Mouse (Mus musculus): ENCODE data around the gene Zfp800.

Gene Zfp800

DNA sequence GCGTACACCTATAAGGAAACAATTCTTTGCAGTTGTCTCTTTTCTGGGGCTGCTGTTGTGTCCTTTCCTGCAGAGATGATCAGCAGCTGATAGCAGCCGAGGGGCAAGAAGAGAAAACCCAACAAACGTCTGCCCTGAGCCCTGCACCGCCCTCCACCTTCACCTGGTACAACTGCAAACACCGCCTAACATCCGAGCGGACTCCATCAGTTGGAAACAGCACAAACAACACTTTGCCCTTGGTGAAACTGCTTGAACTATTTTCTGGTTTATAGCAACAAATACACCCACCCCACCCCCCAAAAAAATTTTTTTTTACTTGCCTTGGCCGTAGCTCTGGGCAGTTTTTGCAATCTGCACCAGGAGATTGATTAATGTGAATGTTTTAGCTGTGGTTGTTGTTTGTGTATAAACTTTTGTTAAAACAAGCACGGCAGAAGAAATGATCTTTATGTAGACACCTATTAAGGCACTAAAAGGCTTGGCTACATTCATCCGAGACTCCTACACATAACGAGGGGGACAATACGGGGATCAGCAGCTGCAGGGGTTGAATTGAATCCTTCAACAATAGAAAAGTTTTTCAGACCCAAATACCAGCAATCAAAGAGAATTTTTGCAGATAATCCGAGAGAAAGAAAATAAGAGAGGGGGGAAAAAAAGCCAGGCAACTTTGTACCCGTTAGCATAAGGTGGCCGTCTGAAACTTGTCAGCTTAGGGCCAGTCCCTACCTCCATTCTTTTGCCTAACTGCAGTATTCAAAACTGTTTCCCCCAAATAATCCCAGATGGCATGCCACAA lies 1.6 kb downstream of the Zfp800 start:
- no peak for DNase-seq (ENCODE audit: low spot score)

DNA sequence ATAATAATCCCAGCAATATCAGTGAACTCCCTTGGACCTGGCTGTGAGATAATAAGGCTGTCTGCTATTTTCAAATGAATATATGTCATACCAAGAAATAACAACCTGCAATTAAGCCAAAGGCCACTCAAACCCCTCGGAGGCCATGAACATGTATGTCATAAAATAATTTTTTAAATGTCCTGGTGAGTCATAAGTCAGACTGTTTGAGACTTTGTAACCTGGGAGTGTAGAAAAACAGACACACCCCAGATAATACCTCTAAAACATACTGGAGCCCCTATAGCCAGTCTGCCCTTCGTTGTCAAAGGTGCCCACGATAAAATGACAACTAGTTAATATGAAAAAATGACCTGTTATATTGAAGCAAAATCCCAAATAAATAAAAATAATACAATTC lies 8.8 kb downstream of the Zfp800 start:
- no peak for DNase-seq (ENCODE audit: low spot score)

DNA sequence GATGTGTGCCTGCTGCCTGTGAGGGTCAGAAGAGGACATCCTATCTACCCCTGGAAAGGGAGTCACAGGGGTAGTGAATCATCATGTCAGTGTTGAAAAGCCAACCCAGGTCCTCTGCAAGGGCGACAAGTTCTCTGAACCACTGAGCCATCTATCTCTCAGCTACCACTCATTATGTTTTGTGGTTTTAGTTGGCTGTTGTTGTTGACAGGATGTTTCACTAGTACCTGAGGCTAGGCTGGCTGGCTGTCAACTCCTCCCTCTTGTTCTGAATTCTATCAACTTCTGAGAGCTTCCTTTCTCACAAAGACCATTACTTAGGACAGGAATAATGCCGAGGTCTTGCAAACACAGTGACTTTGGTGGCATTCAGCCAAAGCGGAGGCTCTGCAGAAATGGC lies 12.6 kb downstream of the Zfp800 start:
- no peak for DNase-seq (ENCODE audit: low spot score)

DNA sequence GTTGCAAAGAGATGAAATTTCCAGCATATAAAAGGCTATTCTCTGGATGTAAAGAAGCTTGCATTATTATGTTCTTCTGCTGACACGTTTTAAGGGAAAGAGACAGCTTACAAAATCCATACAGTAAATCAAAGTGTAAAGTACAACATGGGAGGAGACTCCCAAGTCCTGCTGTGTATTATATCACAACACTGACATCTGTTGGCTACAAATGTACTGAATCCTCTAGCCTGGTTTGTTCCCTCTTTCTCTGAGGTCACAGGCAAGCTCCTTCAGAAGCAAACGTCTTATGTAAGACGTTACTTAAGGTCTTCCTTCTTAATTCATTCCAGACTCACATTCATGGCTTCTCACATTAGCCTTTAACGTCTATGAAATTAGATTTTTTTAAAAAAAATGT lies 15.8 kb downstream of the Zfp800 start:
- DNase-seq (ENCODE audit: low spot score), result no peak

DNA sequence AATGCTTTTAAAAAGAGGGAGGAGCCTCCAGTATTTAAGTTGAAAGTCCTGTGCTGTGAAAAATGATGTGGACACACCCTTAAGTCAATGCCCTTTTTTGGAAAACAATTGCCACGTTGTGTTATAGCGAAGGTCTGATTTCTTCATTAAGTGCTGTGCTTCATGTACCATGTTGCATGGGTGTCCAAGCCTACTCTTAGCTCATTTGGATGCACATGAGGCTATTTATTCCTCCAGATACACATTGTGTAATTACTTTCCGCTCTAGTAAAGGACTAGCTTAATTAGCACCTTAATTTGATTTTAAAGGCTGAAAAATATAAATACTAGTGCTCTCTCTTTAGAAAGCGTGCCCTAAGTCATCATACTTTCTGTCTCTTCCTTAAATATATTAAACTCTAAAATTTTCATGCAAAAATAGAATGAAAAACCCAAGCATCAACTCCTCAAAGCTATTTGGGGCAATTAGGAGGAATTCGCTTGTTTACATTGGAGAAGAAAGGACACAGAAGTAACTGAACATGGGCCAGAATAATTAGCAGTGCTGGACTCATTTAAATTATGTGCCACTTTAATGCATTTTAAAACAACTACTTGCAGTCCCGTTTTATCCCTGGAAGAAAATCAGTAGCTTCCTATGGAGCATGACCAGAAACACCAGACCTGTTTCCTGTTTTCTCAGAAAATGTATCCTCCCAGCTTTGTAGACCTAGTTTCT lies 27.7 kb downstream of the Zfp800 start:
- no peak for DNase-seq (ENCODE audit: low spot score)

DNA sequence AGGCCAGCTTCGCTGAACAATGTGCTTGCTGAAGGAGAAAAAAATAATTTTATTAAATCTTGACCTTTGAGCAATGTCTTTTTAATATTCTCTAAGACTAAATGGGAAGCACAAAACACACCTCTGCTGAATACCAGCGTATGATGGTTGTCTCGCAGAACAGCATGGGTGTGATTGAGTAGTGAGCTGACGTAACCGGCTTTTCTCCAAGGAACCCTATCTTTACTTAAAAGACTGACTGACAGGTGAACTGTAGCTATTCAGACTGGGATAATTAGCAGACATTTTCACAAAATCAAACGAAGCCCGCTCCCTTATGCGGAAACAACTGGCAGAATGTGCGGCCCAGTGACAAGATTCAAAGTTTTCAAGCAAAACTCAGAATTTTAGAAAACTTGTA lies 30.2 kb downstream of the Zfp800 start:
- no peak for DNase-seq (ENCODE audit: low spot score)

DNA sequence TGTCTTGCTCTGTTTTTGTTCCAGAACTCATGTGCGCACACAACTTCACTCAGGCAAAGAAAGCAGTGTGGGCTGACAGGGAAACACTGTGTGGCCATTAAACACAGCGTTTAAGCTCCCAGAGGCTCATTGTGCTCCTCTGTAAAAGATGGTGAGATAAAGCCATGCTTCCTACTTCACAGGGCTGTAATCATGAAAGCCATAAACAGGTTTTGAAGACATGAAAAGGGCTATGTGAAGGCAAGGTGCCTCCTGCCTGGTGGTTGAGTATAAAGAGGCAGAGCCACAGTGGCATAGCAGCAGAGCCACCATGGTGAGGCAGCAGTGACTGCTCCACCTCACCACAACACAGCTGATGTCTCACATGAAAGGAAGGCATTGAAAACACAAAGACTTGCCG lies 46.7 kb downstream of the Zfp800 start:
- no peak for DNase-seq (ENCODE audit: low spot score)

DNA sequence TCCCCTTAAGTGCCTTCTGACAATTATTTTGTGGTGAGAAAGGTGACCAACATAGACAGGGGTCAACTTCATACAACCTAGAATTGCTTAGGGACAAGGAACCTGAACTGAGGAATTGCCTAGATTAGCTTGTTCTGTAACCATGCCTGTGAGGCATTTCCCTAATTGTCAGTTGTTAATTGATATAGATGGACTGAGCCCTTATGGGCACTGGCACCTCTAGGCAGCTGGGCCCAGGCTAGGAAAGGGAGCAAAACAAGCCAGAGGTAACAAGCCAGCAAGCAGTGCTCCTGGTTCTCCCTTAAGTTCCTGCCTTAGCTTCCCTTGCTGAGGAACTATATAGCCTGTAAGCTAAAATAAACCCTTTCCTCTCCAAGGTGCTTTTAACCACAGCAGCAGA lies 52.1 kb downstream of the Zfp800 start:
- DNase-seq (ENCODE audit: low spot score), result no peak

DNA sequence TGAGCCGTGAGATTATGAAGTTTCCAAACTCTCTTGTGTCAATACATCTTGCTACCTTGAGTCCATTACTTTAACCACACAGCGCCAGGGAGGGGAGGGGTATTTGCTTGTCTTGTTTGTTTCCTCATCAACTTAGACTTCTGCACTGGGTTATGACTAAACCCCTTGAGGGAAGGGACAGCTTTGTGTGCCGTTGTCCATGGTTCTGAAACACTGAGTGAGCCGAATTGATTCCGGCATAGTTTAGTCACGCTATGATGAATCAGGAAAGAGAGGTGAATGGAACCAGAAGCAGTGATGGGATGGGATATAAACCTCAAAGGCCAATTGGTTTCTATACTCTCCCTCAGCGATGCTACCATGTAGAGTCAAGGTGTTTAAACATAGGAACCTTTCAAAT lies 52.6 kb downstream of the Zfp800 start:
- DNase-seq (ENCODE audit: low spot score), result no peak

DNA sequence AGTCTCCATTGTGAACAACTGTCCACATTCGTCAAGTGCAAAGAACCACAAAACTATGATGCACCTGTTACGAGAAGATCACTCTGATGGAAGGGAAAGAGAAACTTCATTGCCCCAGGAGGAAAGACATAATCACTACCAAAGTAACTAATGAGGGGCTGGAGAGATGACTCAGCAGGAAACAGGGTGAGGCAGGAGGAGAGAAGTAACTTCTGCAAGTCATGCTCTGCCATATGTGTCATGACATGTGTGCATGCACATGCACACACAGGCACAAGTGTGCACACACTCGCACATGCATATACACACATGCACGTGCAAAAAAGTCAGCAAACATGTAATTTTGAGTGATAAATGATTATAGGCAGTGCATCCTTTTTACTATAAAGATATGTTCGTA lies 54.9 kb downstream of the Zfp800 start:
- DNase-seq (ENCODE audit: low spot score), result no peak

DNA sequence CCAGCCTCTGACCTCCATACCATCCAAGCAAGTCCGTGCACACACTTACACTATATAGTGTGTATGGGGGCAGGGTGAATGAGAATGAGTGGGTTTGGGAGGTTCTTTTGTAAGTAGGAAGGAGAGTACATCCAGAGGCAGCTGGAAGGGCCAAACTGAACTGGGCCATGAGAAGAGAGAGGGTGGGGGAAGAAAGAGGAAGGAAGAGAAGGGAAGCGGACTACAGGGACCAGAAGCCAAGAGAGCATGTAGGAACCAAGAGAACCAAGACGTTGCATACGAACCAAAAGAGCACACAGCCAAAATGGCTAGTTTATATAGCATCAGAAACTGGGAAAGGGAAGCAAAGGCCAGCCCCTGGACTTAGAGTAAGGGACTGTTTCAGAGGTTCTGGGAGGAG lies 56.6 kb downstream of the Zfp800 start:
- no peak for DNase-seq (ENCODE audit: low spot score)

DNA sequence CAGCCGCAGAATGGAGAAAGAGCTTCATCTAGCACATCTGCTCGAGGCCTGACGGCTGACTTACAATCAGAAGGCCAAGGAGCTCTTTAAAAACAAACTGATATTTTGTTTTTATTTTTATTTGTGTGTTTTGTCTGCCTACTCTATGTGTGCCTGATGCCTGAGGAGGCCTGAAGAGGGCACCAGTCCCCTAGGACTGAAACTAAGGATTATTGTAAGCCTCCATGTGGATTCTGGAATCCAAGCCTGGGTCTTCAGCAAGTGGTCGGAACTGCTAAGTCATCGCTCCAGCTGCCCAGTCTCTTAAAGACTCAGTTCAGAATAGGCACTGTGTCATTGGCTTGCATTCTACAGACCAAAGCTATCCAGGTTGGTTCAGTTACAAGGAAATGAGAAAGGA lies 58.4 kb downstream of the Zfp800 start:
- no peak for DNase-seq (ENCODE audit: low spot score)

DNA sequence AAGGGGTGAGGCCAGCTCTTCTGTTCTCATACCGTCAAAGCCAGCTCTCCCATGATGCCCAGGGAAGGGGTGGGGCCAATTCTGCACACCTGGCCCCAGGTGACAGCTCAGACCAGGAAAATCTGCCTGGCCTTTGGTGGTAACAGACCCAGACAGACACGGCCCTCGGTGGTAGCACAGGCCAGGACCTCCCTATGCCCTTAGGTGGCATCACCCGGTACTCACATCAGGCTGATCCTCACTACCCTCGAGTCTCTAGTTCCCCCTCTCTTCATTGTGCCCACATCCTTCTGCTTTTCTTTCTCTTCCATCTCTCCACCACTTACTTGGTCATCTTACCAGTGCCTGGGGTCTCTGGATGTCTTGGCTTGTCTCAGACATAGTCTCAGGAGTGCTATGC lies 64.1 kb downstream of the Zfp800 start:
- no peak for DNase-seq (ENCODE audit: low spot score)

DNA sequence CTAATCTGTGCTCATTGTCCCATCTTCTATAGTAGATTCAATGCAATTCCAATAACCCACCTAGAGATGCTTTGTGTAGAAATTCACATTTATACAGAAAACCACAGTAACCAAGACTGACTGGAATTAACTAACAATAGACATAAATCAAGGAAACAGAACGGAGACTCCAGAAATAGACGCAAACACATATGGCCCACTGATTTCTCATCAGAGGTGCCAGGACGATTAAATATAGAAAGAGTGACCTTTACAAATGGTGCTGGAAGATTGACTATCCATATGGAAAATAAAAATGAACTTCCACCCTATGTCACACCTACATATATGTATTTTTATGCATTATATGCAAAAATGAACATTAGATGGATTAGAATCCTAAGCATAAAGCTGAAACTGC lies 65.3 kb downstream of the Zfp800 start:
- no peak for DNase-seq (ENCODE audit: low spot score)

DNA sequence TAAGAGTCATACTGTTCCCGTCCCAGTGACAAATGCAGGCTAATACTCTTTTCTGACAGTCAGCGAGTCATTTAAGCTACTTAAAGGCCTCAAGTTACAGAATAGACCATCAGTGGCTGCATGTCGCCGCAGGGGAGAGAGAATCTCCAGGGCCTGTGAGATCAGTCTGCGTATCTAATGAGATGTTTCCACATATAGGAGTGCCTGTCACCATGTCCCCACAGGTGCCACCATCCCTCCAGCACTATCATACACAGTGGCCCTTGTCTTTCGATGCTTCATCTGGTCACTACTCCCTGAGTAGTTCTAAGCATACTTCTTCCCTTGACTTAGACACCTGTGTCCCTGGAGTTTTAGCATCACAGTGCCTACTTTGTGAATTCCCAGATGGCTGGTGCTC lies 68.0 kb downstream of the Zfp800 start:
- no peak for DNase-seq (ENCODE audit: low spot score)

DNA sequence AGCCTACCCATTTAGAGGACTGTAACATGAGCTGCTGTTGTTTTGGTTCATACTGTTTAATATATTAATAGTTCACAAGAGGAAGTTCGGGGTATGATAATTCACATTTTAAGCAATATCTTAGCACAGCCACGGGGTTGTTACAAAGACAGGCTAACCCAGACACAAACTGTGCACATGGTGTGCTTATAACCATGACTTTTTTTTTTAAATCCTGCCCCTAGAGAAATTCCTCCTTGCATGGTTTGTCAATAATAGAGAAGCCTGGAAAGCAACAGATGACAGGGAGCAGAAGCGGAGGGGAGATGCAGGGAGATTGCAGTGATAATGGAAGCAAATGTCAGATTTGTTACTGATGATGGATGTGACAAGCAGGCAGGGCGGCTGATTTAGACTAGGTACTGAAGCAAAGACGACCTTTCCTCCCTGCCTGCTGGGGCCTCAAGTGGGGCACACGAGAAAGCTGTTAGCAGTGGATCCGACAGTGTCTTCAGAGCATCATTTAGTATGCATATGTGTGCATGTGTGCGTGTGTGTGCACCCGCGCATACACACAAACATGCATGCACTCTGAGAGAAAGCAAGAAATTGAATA lies 68.7 kb downstream of the Zfp800 start:
- DNase-seq (ENCODE audit: low spot score), result no peak

DNA sequence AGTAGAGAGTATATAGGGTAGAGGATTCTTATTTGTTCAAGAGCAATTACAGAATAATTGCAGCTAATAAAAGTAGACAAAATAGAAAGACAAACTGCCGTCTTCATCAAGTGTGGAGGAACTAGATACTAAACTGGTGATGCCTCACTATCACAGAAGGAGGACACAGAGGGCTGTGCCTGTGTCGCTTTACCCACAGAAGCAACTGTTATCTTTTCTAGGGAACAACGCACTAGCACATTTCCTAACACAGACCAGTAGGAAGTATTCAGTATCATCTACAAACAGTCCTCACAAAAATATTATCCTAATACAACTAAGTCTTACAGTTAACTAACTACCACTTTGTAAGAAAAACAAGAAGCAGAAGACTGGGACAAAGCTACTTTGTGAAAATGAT lies 71.1 kb downstream of the Zfp800 start:
- DNase-seq (ENCODE audit: low spot score), result no peak

DNA sequence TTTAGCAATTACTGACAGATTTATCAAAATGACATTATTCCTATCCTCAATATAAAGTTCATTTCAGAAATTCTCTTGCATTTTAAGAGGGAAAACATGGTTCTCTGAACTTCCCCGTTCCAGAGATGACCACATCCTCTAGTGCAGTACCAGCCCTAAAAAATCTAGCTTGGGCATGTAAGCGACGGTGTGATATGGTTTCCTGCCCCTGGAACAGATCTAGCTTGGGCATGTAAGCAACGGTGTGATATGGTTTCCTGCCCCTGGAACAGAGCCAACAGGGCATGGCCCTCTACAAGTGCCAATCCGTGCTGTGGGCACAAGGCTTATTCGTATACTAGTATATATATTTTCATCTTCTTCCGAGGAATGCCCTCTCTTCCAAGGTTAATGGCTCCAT lies 75.4 kb downstream of the Zfp800 start:
- DNase-seq (ENCODE audit: low spot score), result no peak

DNA sequence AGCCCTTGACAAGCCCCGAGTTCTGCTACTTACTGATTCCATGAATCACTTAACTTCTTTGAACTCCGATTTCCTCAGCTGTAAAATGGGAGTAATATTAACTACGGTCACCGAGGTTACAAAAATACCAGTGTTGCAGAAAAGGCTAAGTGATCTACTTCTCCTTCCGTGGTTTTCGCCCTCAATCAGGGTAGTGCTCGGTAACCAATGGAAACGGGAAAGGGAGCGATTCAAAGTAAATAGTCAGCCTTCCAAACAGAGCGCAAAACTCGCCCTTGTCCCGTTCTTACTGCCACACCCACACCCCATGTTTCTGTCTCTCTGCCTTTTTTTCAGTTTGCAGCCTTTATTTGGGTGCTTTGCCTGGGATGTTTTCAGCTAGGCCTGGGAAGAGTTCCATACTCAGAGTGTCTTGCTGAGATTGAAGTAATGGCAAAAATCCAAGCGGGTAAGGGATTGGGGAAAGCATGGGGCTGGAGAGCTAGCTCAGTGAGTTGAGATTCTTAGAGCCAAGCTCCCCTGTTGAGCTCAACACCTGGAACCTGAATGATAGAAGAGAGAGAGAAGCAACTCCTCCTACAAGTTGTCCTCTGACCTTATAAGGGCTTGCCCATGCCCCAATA lies 78.0 kb downstream of the Zfp800 start:
- DNase-seq (ENCODE audit: low spot score), result no peak

DNA sequence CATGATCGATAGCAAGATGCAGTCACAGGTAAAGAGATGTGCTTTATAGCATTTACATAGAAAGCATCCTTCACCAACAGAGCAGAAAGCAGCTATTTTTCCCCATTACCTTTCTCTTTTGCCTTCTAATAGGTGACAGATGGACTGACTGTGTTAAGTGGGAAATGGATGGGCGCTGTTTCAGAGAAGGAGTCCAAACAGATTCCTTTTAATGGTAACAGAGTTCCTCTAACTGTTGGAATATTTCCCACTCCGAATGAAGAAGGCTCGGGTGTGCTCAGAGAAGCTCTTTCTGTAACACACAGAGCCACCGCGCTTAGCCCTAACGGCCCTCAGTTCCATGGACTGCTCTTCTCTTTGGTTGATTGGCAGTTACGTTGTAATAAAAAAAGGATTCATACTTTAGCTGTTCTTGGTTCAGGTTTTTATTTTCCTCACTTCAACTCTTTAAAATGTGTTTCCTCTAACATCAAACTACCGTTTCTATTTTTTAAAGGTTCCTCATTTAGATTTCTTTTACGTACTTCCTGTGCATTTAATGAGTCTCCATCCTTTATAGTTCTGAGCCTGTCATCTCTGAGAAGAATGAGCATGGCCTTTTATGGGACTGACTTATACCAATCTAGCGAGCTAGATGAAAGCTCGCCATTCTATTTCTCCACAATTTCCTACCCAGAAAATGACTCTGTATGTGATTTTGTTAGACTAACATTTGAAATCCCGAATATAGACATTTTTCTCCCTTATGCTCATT lies 78.8 kb downstream of the Zfp800 start:
- DNase-seq (ENCODE audit: low spot score), result no peak

DNA sequence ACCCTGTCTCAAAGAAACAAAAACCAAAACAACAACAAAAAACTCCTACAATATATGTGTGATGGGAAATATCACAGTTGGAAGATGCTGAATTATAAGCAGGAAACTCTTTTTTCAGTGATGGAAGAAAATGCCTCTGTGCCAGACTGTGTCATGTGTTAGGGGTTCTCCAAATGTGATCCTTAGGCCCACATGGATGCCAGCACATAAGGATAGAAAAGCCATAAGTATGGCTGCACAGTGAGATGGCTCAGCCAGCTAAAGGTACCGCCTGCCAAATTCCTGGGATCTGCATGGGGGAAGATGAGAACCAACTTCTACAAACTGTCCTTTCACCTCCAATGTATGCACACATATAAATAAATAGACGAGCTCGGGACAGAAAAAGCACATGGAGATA lies 82.6 kb downstream of the Zfp800 start:
- DNase-seq (ENCODE audit: low spot score), result no peak

DNA sequence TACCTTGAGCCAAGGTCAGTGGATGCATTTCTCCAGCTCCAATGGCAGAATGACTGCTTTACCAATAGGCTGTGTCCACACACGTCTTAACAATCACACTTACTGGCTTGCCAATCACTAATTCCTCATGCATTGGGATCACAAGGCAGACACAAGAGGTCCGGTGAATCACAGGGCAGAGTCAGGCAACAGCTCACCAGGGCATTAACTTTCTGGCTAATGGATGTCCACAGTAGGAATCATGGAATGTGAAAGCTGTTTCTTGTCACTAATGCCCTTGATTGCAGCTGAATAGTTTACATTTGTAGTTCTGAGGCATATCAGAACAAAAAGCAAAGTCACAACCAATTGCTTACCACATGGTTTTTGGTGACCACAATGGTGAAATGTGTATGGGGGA lies 85.7 kb downstream of the Zfp800 start:
- no peak for DNase-seq (ENCODE audit: low spot score)

All from spleen, adult 12 weeks (tissue).